Mouse (Mus musculus) heart, embryonic 16.5 days (tissue): ENCODE data around the gene Rab11fip4. TPM values are rescaled to one million over a fixed set of nuclear protein-coding genes. Genes with fewer than 3 reads are reported as not detected.

ENCODE experiments used
- ATAC-seq: fragments of 200-750 bp; cut with Nextera tagmentation; replicated peaks from 2 replicates; pipeline ENCODE4 v1.8.0; 2017; ENCODE audit warnings: moderate number of reproducible peaks; ENCODE audit not compliant: insufficient read depth, low FRiP score; ENCODE audit errors: extremely low read depth
- H3K27ac ChIP-seq: fragments of 300-500 bp; sonication (generic); 2 replicates; pipeline ENCODE4 v1.5.1; 2014; ENCODE audit warnings: mild to moderate bottlenecking, low read length, control low read depth, moderate library complexity
- H3K27me3 ChIP-seq: fragments of 300-500 bp; sonication (generic); 2 replicates; pipeline ENCODE4 v1.6.1; 2014; ENCODE audit warnings: low read length, mixed read lengths; ENCODE audit not compliant: control insufficient read depth, insufficient read depth
- H3K36me3 ChIP-seq: fragments of 300-500 bp; sonication (generic); 2 replicates; pipeline ENCODE4 v1.6.1; 2014; ENCODE audit not compliant: control insufficient read depth, insufficient read depth
- H3K4me1 ChIP-seq: fragments of 300-500 bp; sonication (generic); 2 replicates; pipeline ENCODE4 v1.6.1; 2014; ENCODE audit warnings: low read length, mixed read lengths; ENCODE audit not compliant: control insufficient read depth, insufficient read depth
- H3K4me2 ChIP-seq: fragments of 300-500 bp; sonication (generic); 2 replicates; pipeline ENCODE4 v1.6.1; 2014; ENCODE audit warnings: low read depth, mild to moderate bottlenecking, control low read depth, low read length
- H3K4me3 ChIP-seq: fragments of 300-500 bp; sonication (generic); 2 replicates; pipeline ENCODE4 v1.5.1; 2014; ENCODE audit warnings: mild to moderate bottlenecking, control low read depth, low read length
- H3K9ac ChIP-seq: fragments of 300-500 bp; sonication (generic); 2 replicates; pipeline ENCODE4 v1.6.1; 2014; ENCODE audit warnings: low read length, control low read depth
- H3K9me3 ChIP-seq: fragments of 300-500 bp; sonication (generic); replicated peaks from 2 replicates; pipeline ENCODE4 v1.6.1; 2016; ENCODE audit warnings: low read length; ENCODE audit not compliant: control insufficient read depth
- WGBS: fragments of 180-500 bp; shearing (Covaris S2); extraction: QIAGEN DNeasy Blood & Tissue Kit; methylation state at CpG from one replicate; pipeline ENCODE4 v1.1.7; 2014; 5-methylcytosine and 5-hydroxymethylcytosine counted together
- polyA plus RNA-seq: library from polyadenylated mRNA; unstranded; fragments of >200 nt; fragmentation: Nextera tagmentation; extraction: Ambion mirVana; gene quantifications from 2 replicates; pipeline ENCODE4 v1.2.1, GENCODE M21; 2015

Rab11fip4 gene
- polyA plus RNA-seq, 1 experiment from 2014 or later, result 2.7 TPM

DNA sequence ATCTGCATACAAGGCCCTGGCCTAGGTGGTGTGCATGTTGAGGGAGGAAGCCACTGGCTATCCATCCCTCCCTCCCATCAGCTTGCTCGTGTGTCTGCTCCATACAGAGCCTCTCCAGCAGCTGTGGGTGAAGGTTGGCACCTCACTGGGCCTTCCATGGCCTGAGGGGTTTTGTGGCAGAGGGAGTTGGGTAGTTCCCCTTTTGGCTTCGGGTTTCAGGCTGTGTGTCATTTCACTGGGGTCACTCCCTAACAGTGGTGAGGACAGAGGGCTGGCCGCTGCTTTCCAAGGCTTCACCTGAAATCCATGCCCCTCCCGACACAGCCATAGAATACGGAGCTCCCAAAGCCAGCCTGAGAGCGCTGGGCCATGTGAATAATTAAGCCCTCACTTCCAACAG is 78.2 kb downstream of the Rab11fip4 start:
- Histone ChIP-seq H3K4me1 (no peaks in the 10 kb centered on the region; the same call in 1 of the 2 replicates), H3K9ac (no peak overlapping the region), H3K27ac (no peak overlapping the region), H3K4me2 (no peak overlapping the region), H3K4me3 (no peak overlapping the region), H3K9me3 (no peaks in the 10 kb centered on the region), H3K36me3 (no peaks in the 10 kb centered on the region), H3K27me3 (no peaks in the 10 kb centered on the region)
- ATAC-seq, result no peak
- WGBS, result 78% methylated on average over 6 of the region's 6 CpGs

DNA sequence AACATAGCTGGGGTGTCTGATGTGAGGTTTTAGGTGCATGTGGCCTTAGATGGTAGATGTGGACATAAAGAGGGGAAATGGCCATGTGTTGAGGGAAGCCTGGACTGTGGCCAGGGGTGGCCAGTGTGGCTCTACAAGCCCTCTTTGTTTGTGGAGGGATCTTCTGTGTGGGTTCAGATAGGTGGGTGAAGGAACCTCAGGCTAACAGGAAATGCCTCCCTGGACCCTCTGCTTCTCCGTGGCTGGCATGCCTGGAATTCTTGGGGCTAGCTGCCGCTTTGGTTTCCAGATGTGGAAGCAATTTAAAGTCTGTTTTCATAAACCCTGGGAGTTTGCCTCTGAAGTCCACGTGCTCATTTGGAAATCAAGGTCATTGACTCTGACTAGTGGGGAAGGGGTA is 78.9 kb downstream of the Rab11fip4 start:
- H3K27me3 ChIP-seq, result no peaks in the 10 kb centered on the region
- H3K9ac ChIP-seq, result no peak overlapping the region
- no peak for ATAC-seq
- H3K9me3 ChIP-seq, result no peaks in the 10 kb centered on the region
- H3K27ac ChIP-seq, result no peak overlapping the region
- H3K36me3 ChIP-seq, result no peaks in the 10 kb centered on the region
- 16% methylated on average over 3 of the region's 3 CpGs for WGBS
- H3K4me3 ChIP-seq, result no peak overlapping the region
- peaks cover 7% of the 10 kb centered on the region for H3K4me1 ChIP-seq
- H3K4me2 ChIP-seq, result no peak overlapping the region

DNA sequence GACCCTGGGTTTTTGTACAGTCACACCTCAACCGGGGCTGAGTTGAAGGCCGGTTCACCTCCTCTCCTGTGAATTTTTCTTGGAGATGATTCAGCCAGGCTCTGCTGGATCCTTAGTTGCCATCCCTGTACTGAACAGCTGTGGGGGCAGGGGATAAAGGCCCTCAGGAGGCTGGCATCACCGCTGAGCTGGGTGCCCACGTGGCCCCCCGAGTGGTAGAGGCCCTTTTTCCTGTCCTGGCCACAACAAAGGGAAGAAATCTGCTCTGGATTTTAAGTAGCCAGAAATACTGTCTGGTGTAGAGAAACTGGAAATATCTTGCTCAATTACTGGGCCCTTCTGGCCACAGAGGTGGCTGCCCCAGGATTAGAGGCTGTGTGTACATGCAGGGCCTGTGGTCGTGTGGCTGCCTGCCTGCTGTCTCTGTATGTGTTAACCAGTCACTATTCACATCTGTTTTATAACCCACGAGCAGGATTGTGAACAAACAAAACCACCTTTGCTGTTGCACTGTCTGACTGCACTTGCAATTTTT is 79.5 kb downstream of the Rab11fip4 start:
- H3K27me3 ChIP-seq, result no peaks in the 10 kb centered on the region
- H3K9ac ChIP-seq, result no peak overlapping the region
- no peak overlapping the region for H3K4me2 ChIP-seq
- no peak overlapping the region for H3K4me3 ChIP-seq
- H3K4me1 ChIP-seq, result peaks cover 13% of the 10 kb centered on the region
- ATAC-seq, result no peak
- no peaks in the 10 kb centered on the region for H3K9me3 ChIP-seq
- no peak overlapping the region for H3K27ac ChIP-seq
- no peaks in the 10 kb centered on the region for H3K36me3 ChIP-seq
- 68% methylated on average over 7 of the region's 7 CpGs for WGBS

DNA sequence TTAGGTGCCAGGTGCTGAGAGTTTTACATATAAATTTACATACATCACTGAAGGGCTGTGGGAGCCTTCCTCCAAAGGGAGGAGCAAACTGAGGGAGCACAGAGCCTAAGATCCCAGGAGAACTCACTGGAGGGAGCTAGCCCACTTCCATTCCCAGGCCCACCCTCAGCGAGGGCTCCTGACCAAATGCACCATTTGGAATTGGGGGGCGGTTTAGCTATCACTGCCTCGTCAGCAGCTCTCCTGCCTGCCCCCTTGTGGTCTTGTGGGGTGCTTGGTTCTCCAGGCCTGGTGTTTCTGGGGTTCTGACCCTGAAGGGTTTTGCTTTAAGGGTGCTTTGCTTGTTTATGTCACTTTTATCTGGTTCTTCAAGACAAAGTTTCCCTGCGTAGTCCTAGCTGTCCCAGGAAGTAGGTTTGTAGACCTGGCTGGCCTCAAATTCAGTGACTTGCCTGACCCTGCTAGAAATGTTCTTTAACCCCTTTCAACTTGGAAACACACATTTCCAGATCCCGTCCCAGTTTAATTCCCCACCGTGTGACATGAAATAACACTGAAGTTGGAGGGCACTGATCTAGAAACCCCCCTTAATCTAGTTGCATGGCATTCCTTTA is 80.8 kb downstream of the Rab11fip4 start:
- Histone ChIP-seq H3K27ac (no peak overlapping the region), H3K36me3 (no peaks in the 10 kb centered on the region), H3K4me2 (no peak overlapping the region), H3K4me3 (no peak overlapping the region), H3K4me1 (peaks cover 15% of the 10 kb centered on the region), H3K9ac (no peak overlapping the region), H3K27me3 (no peaks in the 10 kb centered on the region), H3K9me3 (no peaks in the 10 kb centered on the region)
- 56% methylated on average over 6 of the region's 6 CpGs for WGBS
- no peak for ATAC-seq

DNA sequence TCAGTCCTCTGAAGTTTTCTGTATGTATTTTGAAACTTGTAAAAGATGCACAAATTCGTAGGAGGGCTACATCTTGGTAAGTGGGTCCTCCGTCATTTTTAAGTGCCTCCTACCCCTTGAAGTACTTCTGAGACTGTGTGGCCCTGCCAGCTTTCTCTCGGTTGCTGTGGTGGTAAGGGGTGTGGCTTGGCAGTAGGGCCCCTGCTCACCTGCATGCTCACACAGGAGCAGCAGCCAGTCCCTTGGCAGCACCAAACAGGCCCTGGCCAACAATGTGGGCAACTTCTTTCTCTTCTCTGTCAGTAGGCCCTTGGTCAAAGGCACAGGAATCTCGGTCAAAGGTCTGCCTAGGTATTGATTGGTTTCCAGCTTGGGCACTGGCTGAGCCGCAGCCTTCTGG is 82.1 kb downstream of the Rab11fip4 start:
- peaks cover 15% of the 10 kb centered on the region for H3K4me1 ChIP-seq
- ATAC-seq, result no peak
- 61% methylated on average over 5 of the region's 5 CpGs for WGBS

DNA sequence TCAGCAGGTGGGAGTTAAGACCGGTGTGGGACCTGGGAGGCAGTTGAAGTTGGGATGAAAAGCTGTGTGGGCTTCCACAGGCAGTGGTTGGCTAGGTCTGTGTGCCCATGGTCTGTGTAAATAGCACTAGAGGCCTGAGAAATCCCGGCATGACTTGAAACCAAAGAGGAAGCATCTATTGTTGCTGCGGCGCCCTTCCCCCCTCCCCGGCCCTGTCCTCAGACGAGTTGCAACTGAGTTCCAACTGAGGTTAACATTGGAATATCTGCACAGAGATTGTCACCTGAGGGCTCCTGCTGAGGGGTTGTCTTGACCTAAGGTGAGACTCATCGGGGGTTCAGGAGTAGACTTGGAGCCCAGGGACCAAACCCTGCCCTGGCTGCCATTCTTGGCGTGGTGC is 82.7 kb downstream of the Rab11fip4 start:
- no peaks in the 10 kb centered on the region for H3K36me3 ChIP-seq
- no peak overlapping the region for H3K27ac ChIP-seq
- H3K4me2 ChIP-seq, result no peak overlapping the region
- peaks cover 15% of the 10 kb centered on the region for H3K4me1 ChIP-seq
- no peaks in the 10 kb centered on the region for H3K9me3 ChIP-seq
- H3K9ac ChIP-seq, result no peak overlapping the region
- no peaks in the 10 kb centered on the region for H3K27me3 ChIP-seq
- WGBS, result 59% methylated on average over 8 of the region's 8 CpGs
- ATAC-seq, result no peak
- no peak overlapping the region for H3K4me3 ChIP-seq

More for the DNA sequence above, 82.1 kb downstream of the Rab11fip4 start:
- Histone ChIP-seq H3K9me3 (no peaks in the 10 kb centered on the region), H3K27me3 (no peaks in the 10 kb centered on the region), H3K4me2 (no peak overlapping the region), H3K4me3 (no peak overlapping the region), H3K9ac (no peak overlapping the region), H3K27ac (no peak overlapping the region), H3K36me3 (no peaks in the 10 kb centered on the region)

DNA sequence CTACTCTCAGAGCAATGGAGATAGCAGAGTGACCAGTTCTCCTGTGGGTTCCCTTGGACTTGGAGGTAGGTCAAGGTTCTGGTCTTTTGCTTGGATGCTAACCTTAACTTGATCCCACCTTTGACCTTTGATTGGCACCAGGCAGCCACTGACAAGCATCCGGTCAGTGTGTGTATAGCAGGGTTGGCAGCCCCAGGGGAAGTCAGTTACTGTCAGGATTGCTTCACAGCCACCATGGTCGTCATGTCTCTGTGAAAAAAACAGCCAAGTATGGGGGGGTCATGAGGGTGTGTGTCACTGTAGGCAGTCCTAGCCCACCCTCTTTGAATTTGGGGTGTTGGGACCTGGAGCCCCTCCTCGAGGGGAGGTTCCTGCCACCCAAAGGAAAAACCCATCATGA is 83.2 kb downstream of the Rab11fip4 start:
- Histone ChIP-seq H3K27ac (no peak overlapping the region), H3K36me3 (no peaks in the 10 kb centered on the region), H3K4me3 (no peak overlapping the region), H3K27me3 (no peaks in the 10 kb centered on the region), H3K4me2 (no peak overlapping the region), H3K4me1 (peaks cover 15% of the 10 kb centered on the region), H3K9ac (no peak overlapping the region), H3K9me3 (no peaks in the 10 kb centered on the region)
- 79% methylated on average over 3 of the region's 3 CpGs for WGBS
- no peak for ATAC-seq

DNA sequence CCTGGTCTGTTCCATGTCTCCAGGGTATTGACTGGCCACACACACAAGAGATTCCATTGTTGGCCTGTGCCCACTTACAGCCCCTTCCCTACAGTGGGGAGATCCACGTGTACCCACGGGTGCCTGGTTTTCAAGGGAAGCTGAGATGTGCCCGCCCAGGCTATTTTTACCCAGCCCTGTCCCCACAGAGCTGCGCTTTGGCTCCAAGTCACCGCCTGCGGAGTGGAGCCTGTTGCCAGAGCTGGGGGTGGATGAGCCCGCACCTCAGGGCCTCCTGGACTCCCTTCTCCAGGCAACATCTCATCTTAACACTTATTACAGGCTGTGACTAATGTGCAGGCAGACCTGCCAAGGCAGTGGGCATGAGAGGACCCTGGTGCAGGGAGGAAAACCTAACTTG is 83.6 kb downstream of the Rab11fip4 start:
- no peaks in the 10 kb centered on the region for H3K9me3 ChIP-seq
- no peak overlapping the region for H3K27ac ChIP-seq
- H3K9ac ChIP-seq, result no peak overlapping the region
- H3K4me3 ChIP-seq, result no peak overlapping the region
- peaks cover 15% of the 10 kb centered on the region for H3K4me1 ChIP-seq
- H3K36me3 ChIP-seq, result no peaks in the 10 kb centered on the region
- 33% methylated on average over 7 of the region's 7 CpGs for WGBS
- no peaks in the 10 kb centered on the region for H3K27me3 ChIP-seq
- H3K4me2 ChIP-seq, result no peak overlapping the region
- no peak for ATAC-seq

DNA sequence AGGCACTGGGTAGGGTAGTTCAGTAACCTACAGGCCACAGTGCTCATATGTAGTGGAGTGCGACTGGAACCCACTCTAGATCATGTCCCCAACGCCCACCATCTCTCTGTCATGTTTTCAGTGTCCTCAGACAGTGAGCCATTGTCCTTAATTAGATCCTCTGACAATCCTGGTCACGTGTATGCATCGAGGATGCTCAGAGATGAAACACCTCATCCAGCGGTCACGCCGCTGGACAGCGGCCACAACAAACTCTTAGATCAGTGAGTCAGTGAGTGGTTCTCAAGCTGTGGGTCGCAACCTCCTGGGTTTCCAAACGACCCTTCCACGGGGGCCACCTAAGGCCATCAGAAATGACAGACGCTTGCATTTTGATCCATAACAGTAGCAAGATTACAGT is 84.3 kb downstream of the Rab11fip4 start:
- no peak for ATAC-seq
- Histone ChIP-seq H3K9ac (no peak overlapping the region), H3K4me3 (no peak overlapping the region), H3K36me3 (no peaks in the 10 kb centered on the region), H3K4me2 (no peak overlapping the region), H3K27ac (no peak overlapping the region), H3K27me3 (no peaks in the 10 kb centered on the region), H3K9me3 (no peaks in the 10 kb centered on the region), H3K4me1 (peaks cover 15% of the 10 kb centered on the region)
- 80% methylated on average over 12 of the region's 12 CpGs for WGBS
